Mouse (Mus musculus): ENCODE measurements at regions not wholly inside any gene's neighbourhood (a gene's known extent, or its start where the extent isn't known, plus 50 kb on each side); places are given as distances from the start of the nearest gene placed in this dataset.

GRCm38 (mm10) chr10:123800067-123800691 is 536.4 kb downstream of the Fam19a2 start:
- no peak for DNase-seq (ENCODE audit: extremely low spot score in 1 of 2, low spot score in 2 of 2)
- intact Hi-C loops (cut with DNase I): no loop called here
- Histone ChIP-seq H3K4me3 (0 out of 2 replicates have a peak overlapping the region, but pooled peaks have one; percentile 19), H3K27ac (no peak overlapping the region)
- TF ChIP-seq CTCF (IDR thresholded peaks at IDR 0.05): no peak

- intact Hi-C loops (cut with DNase I): no loop called here
- DNase-seq (ENCODE audit: extremely low spot score in 1 of 2, low spot score in 2 of 2): peak in 1 of 2 experiments; percentile 8
- Histone ChIP-seq H3K4me3 (0 out of 2 replicates have a peak overlapping the region, but pooled peaks have one; percentile 19), H3K27ac (no peak overlapping the region)
- TF ChIP-seq CTCF (IDR thresholded peaks at IDR 0.05): no peak
Measured at GRCm38 (mm10) chr10:123800692-123801528, 537.1 kb downstream of the Fam19a2 start.

GRCm38 (mm10) chr10:123810882-123811281 is 547.1 kb downstream of the Fam19a2 start:
- DNase-seq (ENCODE audit: extremely low spot score in 1 of 2, low spot score in 2 of 2): no peak
- Histone ChIP-seq H3K4me3 (no peak overlapping the region), H3K27ac (no peak overlapping the region)
- intact Hi-C loops (cut with DNase I): no loop called here
- no peak for TF ChIP-seq CTCF (IDR thresholded peaks at IDR 0.05)

- TF ChIP-seq CTCF (IDR thresholded peaks at IDR 0.05): no peak
- no peak overlapping the region for H3K27ac ChIP-seq
- intact Hi-C loops (cut with DNase I): no loop called here
- no peak for DNase-seq (ENCODE audit: extremely low spot score in 1 of 2, low spot score in 2 of 2)
- no peak overlapping the region for H3K4me3 ChIP-seq
Measured at GRCm38 (mm10) chr10:123813142-123813541, 549.3 kb downstream of the Fam19a2 start.

- intact Hi-C loops (cut with DNase I): no loop called here
- DNase-seq (ENCODE audit: extremely low spot score in 1 of 2, low spot score in 2 of 2): peak; percentile 32 to 36
- Histone ChIP-seq H3K27ac (no peak overlapping the region), H3K4me3 (peak overlapping the region; percentile 11)
- no peak for TF ChIP-seq CTCF (IDR thresholded peaks at IDR 0.05)
Measured at GRCm38 (mm10) chr10:123840061-123840751, 576.4 kb downstream of the Fam19a2 start.

- Histone ChIP-seq H3K4me3 (no peak overlapping the region), H3K27ac (no peak overlapping the region)
- no peak for DNase-seq (ENCODE audit: extremely low spot score in 1 of 2, low spot score in 2 of 2)
- intact Hi-C loops (cut with DNase I): no loop called here
- TF ChIP-seq CTCF (IDR thresholded peaks at IDR 0.05): no peak
Measured at GRCm38 (mm10) chr10:123842141-123842540, 578.3 kb downstream of the Fam19a2 start.

- no peak for DNase-seq (ENCODE audit: extremely low spot score in 1 of 2, low spot score in 2 of 2)
- H3K4me3 ChIP-seq: no peak overlapping the region
- no peak for TF ChIP-seq CTCF (IDR thresholded peaks at IDR 0.05)
- no peak overlapping the region for H3K27ac ChIP-seq
- intact Hi-C loops (cut with DNase I): no loop called here
Measured at GRCm38 (mm10) chr10:123843604-123844003, 579.8 kb downstream of the Fam19a2 start.

GRCm38 (mm10) chr10:123846631-123847030 is 582.8 kb downstream of the Fam19a2 start:
- TF ChIP-seq CTCF (IDR thresholded peaks at IDR 0.05): no peak
- no peak overlapping the region for H3K4me3 ChIP-seq
- H3K27ac ChIP-seq: no peak overlapping the region
- intact Hi-C loops (cut with DNase I): no loop called here
- DNase-seq (ENCODE audit: extremely low spot score in 1 of 2, low spot score in 2 of 2): no peak

- no peak overlapping the region for H3K4me3 ChIP-seq
- intact Hi-C loops (cut with DNase I): no loop called here
- DNase-seq (ENCODE audit: extremely low spot score in 1 of 2, low spot score in 2 of 2): no peak
- H3K27ac ChIP-seq: no peak overlapping the region
- no peak for TF ChIP-seq CTCF (IDR thresholded peaks at IDR 0.05)
Measured at GRCm38 (mm10) chr10:123848564-123848963, 584.8 kb downstream of the Fam19a2 start.

GRCm38 (mm10) chr10:123875459-123875858 is 611.7 kb downstream of the Fam19a2 start:
- no peak overlapping the region for H3K4me3 ChIP-seq
- intact Hi-C loops (cut with DNase I): no loop called here
- H3K27ac ChIP-seq: no peak overlapping the region
- no peak for TF ChIP-seq CTCF (IDR thresholded peaks at IDR 0.05)
- DNase-seq (ENCODE audit: extremely low spot score in 1 of 2, low spot score in 2 of 2): no peak

- H3K4me3 ChIP-seq: no peak overlapping the region
- no peak for DNase-seq (ENCODE audit: extremely low spot score in 1 of 2, low spot score in 2 of 2)
Measured at GRCm38 (mm10) chr10:123875882-123876281, 612.1 kb downstream of the Fam19a2 start.

GRCm38 (mm10) chr10:123888681-123889172 is 624.9 kb downstream of the Fam19a2 start:
- no peak for DNase-seq (ENCODE audit: extremely low spot score in 1 of 2, low spot score in 2 of 2)
- no peak overlapping the region for H3K27ac ChIP-seq
- intact Hi-C loops (cut with DNase I): no loop called here

More at GRCm38 (mm10) chr10:123875882-123876281, 612.1 kb downstream of the Fam19a2 start:
- H3K27ac ChIP-seq: no peak overlapping the region
- TF ChIP-seq CTCF (IDR thresholded peaks at IDR 0.05): no peak
- intact Hi-C loops (cut with DNase I): no loop called here

More at GRCm38 (mm10) chr10:123888681-123889172, 624.9 kb downstream of the Fam19a2 start:
- no peak overlapping the region for H3K4me3 ChIP-seq
- no peak for TF ChIP-seq CTCF (IDR thresholded peaks at IDR 0.05)

Data from left cerebral cortex, adult 2 months (tissue).